Mouse (Mus musculus) embryo, embryonic 10.5 days (tissue): ENCODE data around the gene Nucb1.
"Not testable (repeated sequence)": the region's sequence is repeated elsewhere in the genome, so short reads cannot be mapped to it uniquely, and the experiment has no call there.

Experiments used
- DNase-seq: peaks from one replicate; pipeline ENCODE4 v3.0.0-alpha.2; 2015; ENCODE audit warnings: low spot score

Nucb1 gene

GRCm38 (mm10) chr7:45488293-45489204, 21.7 kb downstream of the Nucb1 start, which contains the start of gene Dhdh:
Dhdh (minus strand) TSS chr7:45488805.
- peak; percentile 81 for DNase-seq

GRCm38 (mm10) chr7:45487861-45488292, 22.3 kb downstream of the Nucb1 start:
- DNase-seq = peak; percentile 46

GRCm38 (mm10) chr7:45486761-45487415, 23.3 kb downstream of the Nucb1 start, which contains the start of gene Gm45808:
Gm45808 (minus strand) TSS chr7:45486811.
- DNase-seq = no peak

GRCm38 (mm10) chr7:45486158-45486557, 24.0 kb downstream of the Nucb1 start:
- DNase-seq = no peak

- not testable (repeated sequence) for DNase-seq
Measured at GRCm38 (mm10) chr7:45484985-45485384, 25.2 kb downstream of the Nucb1 start.

GRCm38 (mm10) chr7:45482166-45482565, 28.0 kb downstream of the Nucb1 start:
- DNase-seq = no peak

GRCm38 (mm10) chr7:45481374-45481927, 28.8 kb downstream of the Nucb1 start, which contains the start of gene Tulp2:
Tulp2 (plus strand) TSS chr7:45481877.
- DNase-seq = peak; percentile 84

- DNase-seq = not testable (repeated sequence)
Measured at GRCm38 (mm10) chr7:45480310-45480709, 29.9 kb downstream of the Nucb1 start.

- DNase-seq = no peak
Measured at GRCm38 (mm10) chr7:45478774-45479173, 31.4 kb downstream of the Nucb1 start.

GRCm38 (mm10) chr7:45477003-45477402, 33.2 kb downstream of the Nucb1 start:
- peak; percentile 81 for DNase-seq

- no peak for DNase-seq
Measured at GRCm38 (mm10) chr7:45476453-45476852, 33.8 kb downstream of the Nucb1 start.

GRCm38 (mm10) chr7:45475291-45475969, 34.8 kb downstream of the Nucb1 start:
- DNase-seq = no peak

- DNase-seq = peak; percentile 92
Measured at GRCm38 (mm10) chr7:45470869-45471268, 39.3 kb downstream of the Nucb1 start.

- DNase-seq = no peak
Measured at GRCm38 (mm10) chr7:45467090-45467670, 43.0 kb downstream of the Nucb1 start.

- DNase-seq = peak; percentile 99
Measured at GRCm38 (mm10) chr7:45466283-45467089, 43.7 kb downstream of the Nucb1 start, which contains the start of gene Bax. Bax (minus strand) TSS chr7:45466898.

GRCm38 (mm10) chr7:45465549-45465948, 44.7 kb downstream of the Nucb1 start:
- DNase-seq = no peak

GRCm38 (mm10) chr7:45465112-45465511, 45.1 kb downstream of the Nucb1 start:
- DNase-seq = no peak

GRCm38 (mm10) chr7:45463987-45464778, 46.0 kb downstream of the Nucb1 start:
- DNase-seq = no peak

GRCm38 (mm10) chr7:45462868-45463267, 47.3 kb downstream of the Nucb1 start:
- not testable (repeated sequence) for DNase-seq

GRCm38 (mm10) chr7:45462325-45462724, 47.9 kb downstream of the Nucb1 start:
- DNase-seq = no peak
